27 mouse cellular contexts compared by ENCODE assay signal in the genomic region with DNA sequence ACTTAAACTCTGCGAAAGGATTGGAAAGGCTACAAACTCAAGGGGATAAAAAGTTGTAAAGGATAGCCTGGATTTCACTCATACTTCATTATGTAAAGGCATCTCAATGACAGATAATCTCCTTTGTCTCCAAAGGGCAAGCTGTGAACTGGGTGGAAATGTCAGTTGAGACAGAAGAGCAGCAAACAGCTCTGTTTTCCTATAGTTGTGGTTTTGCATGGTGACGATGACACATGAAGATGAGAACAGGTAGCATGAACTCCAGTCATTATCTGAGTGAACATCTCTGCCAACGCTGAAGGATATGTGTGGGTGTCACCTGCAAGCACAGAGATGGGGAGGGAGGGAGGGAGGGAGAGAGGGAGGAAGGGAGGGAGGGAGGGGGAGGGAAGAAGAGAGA.
DNase-seq lines count a peak whose midpoint lies in the region; ATAC-seq and TF ChIP-seq lines count a peak whose summit lies in the region.
"Had no signal": no experiment of that assay in that cellular context is flagged by ENCODE, and none has a peak within 500 bp of the region (broad histone marks: within the 10 kb centered on the region; RNA-seq: fewer than 3 reads in every experiment).

No protein-coding gene starts in this region.

- H3K9me3 ChIP-seq in hindbrain, postnatal 0 days (ENCODE audit: low read length), result no peaks in the 10 kb centered on the region
- H3K9me3 ChIP-seq: G1E; heart, embryonic 13.5 days; liver, embryonic 13.5 days; neural tube, embryonic 13.5 days had no signal

- TF ChIP-seq CTCF in thymus, adult 2 months (IDR thresholded peaks at IDR 0.05; ENCODE audit: borderline replicate concordance, control insufficient read depth, extremely low read depth, insufficient read depth, low read length, poor library complexity), result no peak
- TF ChIP-seq CTCF in hindbrain, postnatal 0 days (IDR thresholded peaks at IDR 0.05; ENCODE audit: low read depth), result no peak

- H3K9ac ChIP-seq in hindbrain, postnatal 0 days (replicated peaks; ENCODE audit: low read length), result no peak overlapping the region
- H3K9ac ChIP-seq: heart, embryonic 13.5 days; hindbrain, embryonic 14.5 days; liver, embryonic 13.5 days; neural tube, embryonic 13.5 days had no signal

- peaks cover 41% of the 10 kb centered on the region for H3K4me1 ChIP-seq in thymus, adult 2 months (replicated peaks; ENCODE audit: control insufficient read depth, insufficient read depth, low read length)
- no peaks in the 10 kb centered on the region for H3K4me1 ChIP-seq in hindbrain, postnatal 0 days (ENCODE audit: insufficient read depth, low read length)

- peaks cover 9% of the 10 kb centered on the region; the same call in 1 of the 2 replicates for H3K36me3 ChIP-seq in thymus, adult 2 months (ENCODE audit: control insufficient read depth, insufficient read depth, low read length)
- no peaks in the 10 kb centered on the region for H3K36me3 ChIP-seq in hindbrain, postnatal 0 days (ENCODE audit: insufficient read depth, low read length)
- H3K36me3 ChIP-seq: G1E; heart, embryonic 13.5 days; liver, embryonic 13.5 days; neural tube, embryonic 13.5 days had no signal

- intact Hi-C loops in heart, postnatal 10 days (cut with DNase I), result no loop called here

- no peak overlapping the region for H3K4me3 ChIP-seq in thymus, adult 2 months (ENCODE audit: control insufficient read depth, insufficient read depth, low read length)
- H3K4me3 ChIP-seq in hindbrain, postnatal 0 days (ENCODE audit: low read length), result no peak overlapping the region
- H3K4me3 ChIP-seq: heart, embryonic 13.5 days; liver, embryonic 13.5 days; neural tube, embryonic 13.5 days had no signal

- TF ChIP-seq POLR2A in thymus, adult 2 months (IDR thresholded peaks at IDR 0.05; ENCODE audit: control insufficient read depth, extremely low read depth, insufficient read depth, low read length, poor library complexity), result no peak

- no peak overlapping the region for H3K4me2 ChIP-seq in hindbrain, postnatal 0 days (ENCODE audit: low read depth, low read length)
- H3K4me2 ChIP-seq: heart, embryonic 13.5 days; hindbrain, embryonic 14.5 days; liver, embryonic 13.5 days; neural tube, embryonic 13.5 days had no signal

- WGBS in thymus, adult 2 months, result 28% methylated on average over 3 of the region's 3 CpGs
- WGBS in hindbrain, postnatal 0 days, result 85% methylated on average over 3 of the region's 3 CpGs

- peak; percentile 61 for DNase-seq in heart, adult 11 months
- no peak for DNase-seq in heart, postnatal 10 days
- DNase-seq in thymus, adult 2 months, result peak; percentile 65
- DNase-seq in thymus, postnatal 4 days, result no peak
- DNase-seq in hindbrain, postnatal 0 days (ENCODE audit: low spot score), result no peak
- no peak for DNase-seq in adrenal gland, postnatal 14 days
- no peak for DNase-seq in frontal cortex, postnatal 25 days (ENCODE audit: low spot score in 2 of 2)
- DNase-seq: adrenal gland, adult 8-10 months; cerebellum, adult 18-20 months; cerebellum, postnatal 14 days; heart, postnatal 4 days; kidney, adult 9 months; kidney, postnatal 25 days; liver, embryonic 13.5 days; lung, adult 2 months; lung, postnatal 14 days; midbrain, embryonic 14.5 days; right cerebral cortex, adult 18-20 months; right cerebral cortex, postnatal 4 days had no signal

- peak overlapping the region; percentile 90; the same call in 1 of the 2 replicates for H3K27ac ChIP-seq in thymus, adult 2 months (ENCODE audit: control insufficient read depth, insufficient read depth, low read length)
- H3K27ac ChIP-seq in hindbrain, postnatal 0 days, result no peak overlapping the region
- H3K27ac ChIP-seq: heart, embryonic 13.5 days; hindbrain, embryonic 14.5 days; liver, embryonic 13.5 days; neural tube, embryonic 13.5 days had no signal

- H3K27me3 ChIP-seq in thymus, adult 2 months (ENCODE audit: control insufficient read depth, insufficient read depth, low read length), result no peaks in the 10 kb centered on the region
- no peaks in the 10 kb centered on the region for H3K27me3 ChIP-seq in hindbrain, postnatal 0 days (ENCODE audit: insufficient read depth, low read length)
- H3K27me3 ChIP-seq: CH12.LX; heart, embryonic 13.5 days; liver, embryonic 13.5 days; neural tube, embryonic 13.5 days had no signal

- ATAC-seq in neutrophil, adult 5-6 weeks (ENCODE audit: extremely low read depth, insufficient number of reproducible peaks, low FRiP score, poor library complexity, severe bottlenecking), result peak; percentile 63; the same call in 1 of the 2 replicates
- no peak for ATAC-seq in hindbrain, postnatal 0 days
- ATAC-seq: intestine, embryonic 16.5 days; Patski had no signal

Comparison
In these comparisons a context has a peak if more than half of its experiments do, and no peak if none do; other contexts are left out.
1. DNase-seq: peak in heart, adult 11 months (single experiment) and thymus, adult 2 months (single experiment); none in heart, postnatal 10 days (0 of 2), thymus, postnatal 4 days (single experiment), hindbrain, postnatal 0 days (single experiment), adrenal gland, postnatal 14 days (single experiment) and frontal cortex, postnatal 25 days (0 of 2).